Mouse (Mus musculus) ES-Bruce4 (cell line): Measurements from ENCODE around the gene Tmed6.

Experiments used
- EP300 ChIP-seq: IDR thresholded peaks from 2 replicates; pipeline ENCODE4 v1.6.1; 2011; ENCODE audit warnings: low read depth, low read length; ENCODE audit not compliant: insufficient read depth
- POLR2A ChIP-seq: IDR thresholded peaks from one replicate; pipeline ENCODE4 v1.8.1; 2011; ENCODE audit warnings: low read length; ENCODE audit not compliant: insufficient read depth

DNA sequence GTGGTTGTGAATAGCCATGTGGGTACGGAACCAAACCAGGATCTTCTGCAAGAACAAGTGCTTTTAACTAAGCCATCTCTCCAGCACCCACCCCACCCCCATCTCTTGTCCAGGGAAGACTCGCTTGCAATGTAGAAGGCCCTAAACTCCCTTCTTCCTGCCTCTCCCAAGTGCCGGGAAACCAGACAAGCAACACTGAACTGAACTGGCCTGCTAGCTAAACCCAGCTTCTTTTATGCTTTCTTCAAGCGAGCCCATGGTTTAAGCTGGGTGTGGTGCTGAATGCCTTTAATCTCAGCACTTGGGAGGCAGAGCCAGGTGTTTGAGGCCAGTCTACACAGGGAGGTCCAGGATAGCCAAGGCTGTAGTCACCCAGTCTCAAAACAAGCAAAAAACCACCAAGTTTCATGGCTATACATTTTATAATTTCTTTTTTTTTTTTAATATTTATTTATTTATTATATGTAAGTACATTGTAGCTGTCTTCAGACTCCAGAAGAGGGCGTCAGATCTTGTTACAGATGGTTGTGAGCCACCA, 23.2 kb upstream of the Tmed6 start:
- TF ChIP-seq EP300 (no peak), POLR2A (no peak)
